8 mouse cellular contexts compared by ENCODE assay signal in genomic region chr7:25155469-25156157, GRCm38 (mm10). TPM values are rescaled to one million over a fixed set of nuclear protein-coding genes. Genes with fewer than 3 reads are reported as not detected.
DNase-seq lines count a peak whose midpoint lies in the region; ATAC-seq and TF ChIP-seq lines count a peak whose summit lies in the region.

No protein-coding gene starts in this region.

- 18% methylated on average over 17 of the region's 17 CpGs for WGBS in neural tube, embryonic 11.5 days
- 6% methylated on average over 17 of the region's 17 CpGs for WGBS in embryonic facial prominence, embryonic 15.5 days
- WGBS in liver, embryonic 14.5 days (ENCODE audit: insufficient replicate concordance), result 6% methylated on average over 17 of the region's 17 CpGs
- 14% methylated on average over 17 of the region's 17 CpGs for WGBS in neural tube, embryonic 12.5 days

- ATAC-seq in neural tube, embryonic 11.5 days (ENCODE audit: insufficient read depth, low FRiP score, low TSS enrichment), result no peak
- peak; percentile 48; the same call in 1 of the 2 replicates for ATAC-seq in embryonic facial prominence, embryonic 15.5 days (ENCODE audit: insufficient number of reproducible peaks, low FRiP score, low TSS enrichment, low read depth)
- ATAC-seq in liver, embryonic 14.5 days (ENCODE audit: insufficient read depth), result peak; percentile 97
- ATAC-seq in neural tube, embryonic 12.5 days (ENCODE audit: low FRiP score, low read depth), result no peak

- H3K4me3 ChIP-seq in neural tube, embryonic 11.5 days (ENCODE audit: low read depth, low read length), result no peak overlapping the region
- H3K4me3 ChIP-seq in embryonic facial prominence, embryonic 15.5 days (replicated peaks), result no peak overlapping the region
- peak overlapping the region; percentile 42 to 64 for H3K4me3 ChIP-seq in liver, embryonic 14.5 days (ENCODE audit: insufficient read depth in 1 of 2, low read depth in 2 of 2, low read length in 2 of 2)
- no peak overlapping the region for H3K4me3 ChIP-seq in neural tube, embryonic 12.5 days
- H3K4me3 ChIP-seq in gastrocnemius, adult 2 months, result no peak overlapping the region

- H3K4me2 ChIP-seq in neural tube, embryonic 11.5 days (ENCODE audit: low read depth), result peak overlapping the region; percentile 32
- H3K4me2 ChIP-seq in embryonic facial prominence, embryonic 15.5 days (replicated peaks), result peak overlapping the region; percentile 21
- peak overlapping the region; percentile 86 for H3K4me2 ChIP-seq in liver, embryonic 14.5 days (ENCODE audit: low read depth)
- peak overlapping the region; percentile 54 for H3K4me2 ChIP-seq in neural tube, embryonic 12.5 days (replicated peaks)

- TF ChIP-seq CTCF in liver, embryonic 14.5 days (IDR thresholded peaks at IDR 0.05; ENCODE audit: low read depth), result peak; percentile 19
- no peak for TF ChIP-seq CTCF in gastrocnemius, adult 2 months (IDR thresholded peaks at IDR 0.05)

- 0 out of 2 replicates have a peak overlapping the region, but pooled peaks have one; percentile 41 for H3K27ac ChIP-seq in neural tube, embryonic 11.5 days (ENCODE audit: low read depth, low read length)
- no peak overlapping the region for H3K27ac ChIP-seq in embryonic facial prominence, embryonic 15.5 days (replicated peaks)
- H3K27ac ChIP-seq in liver, embryonic 14.5 days, result peak overlapping the region; percentile 81
- no peak overlapping the region; the same call in 1 of the 2 replicates for H3K27ac ChIP-seq in neural tube, embryonic 12.5 days
- no peak overlapping the region for H3K27ac ChIP-seq in gastrocnemius, adult 2 months

- no peaks in the 10 kb centered on the region for H3K9me3 ChIP-seq in neural tube, embryonic 11.5 days (ENCODE audit: control insufficient read depth, low read length)
- no peaks in the 10 kb centered on the region for H3K9me3 ChIP-seq in embryonic facial prominence, embryonic 15.5 days (replicated peaks)
- no peaks in the 10 kb centered on the region for H3K9me3 ChIP-seq in liver, embryonic 14.5 days (ENCODE audit: control insufficient read depth, low read length)
- no peaks in the 10 kb centered on the region for H3K9me3 ChIP-seq in neural tube, embryonic 12.5 days

- no peaks in the 10 kb centered on the region for H3K27me3 ChIP-seq in neural tube, embryonic 11.5 days (ENCODE audit: control insufficient read depth, insufficient read depth, low read length)
- peaks cover 36% of the 10 kb centered on the region for H3K27me3 ChIP-seq in embryonic facial prominence, embryonic 15.5 days
- H3K27me3 ChIP-seq in liver, embryonic 14.5 days (ENCODE audit: control insufficient read depth, insufficient read depth, low read length), result peaks cover 14% of the 10 kb centered on the region
- H3K27me3 ChIP-seq in neural tube, embryonic 12.5 days (replicated peaks), result no peaks in the 10 kb centered on the region

- no peak for DNase-seq in neural tube, embryonic 11.5 days (ENCODE audit: low spot score)
- no peak for DNase-seq in neural tube, embryonic 10.5 days (ENCODE audit: extremely low spot score, low spot score)
- DNase-seq in liver, embryonic 14.5 days (ENCODE audit: low read depth in 3 of 3, low spot score in 3 of 3), result peak; percentile 59 to 78 (median 64)
- no peak for DNase-seq in gastrocnemius, adult 2 months
- no peak for DNase-seq in left cerebral cortex, adult 8-10 months (ENCODE audit: low spot score in 2 of 2)
- no peak for DNase-seq in kidney, adult 11 months

- H3K36me3 ChIP-seq in neural tube, embryonic 11.5 days (ENCODE audit: control insufficient read depth, insufficient read depth, low read length), result no peaks in the 10 kb centered on the region
- no peaks in the 10 kb centered on the region for H3K36me3 ChIP-seq in embryonic facial prominence, embryonic 15.5 days
- H3K36me3 ChIP-seq in liver, embryonic 14.5 days (replicated peaks; ENCODE audit: control insufficient read depth, insufficient read depth, low read depth), result no peaks in the 10 kb centered on the region
- H3K36me3 ChIP-seq in neural tube, embryonic 12.5 days, result no peaks in the 10 kb centered on the region

- H3K4me1 ChIP-seq in neural tube, embryonic 11.5 days (ENCODE audit: control insufficient read depth, insufficient read depth, low read length), result peaks cover 50% of the 10 kb centered on the region
- H3K4me1 ChIP-seq in embryonic facial prominence, embryonic 15.5 days, result peaks cover 32% of the 10 kb centered on the region
- H3K4me1 ChIP-seq in liver, embryonic 14.5 days (replicated peaks; ENCODE audit: control insufficient read depth in 2 of 2, insufficient read depth in 2 of 2, low read length in 1 of 2), result peaks cover 26 to 35% of the 10 kb centered on the region in 2 experiments
- peaks cover 61% of the 10 kb centered on the region for H3K4me1 ChIP-seq in neural tube, embryonic 12.5 days

- H3K9ac ChIP-seq in neural tube, embryonic 11.5 days (ENCODE audit: low read length), result peak overlapping the region; percentile 37
- H3K9ac ChIP-seq in embryonic facial prominence, embryonic 15.5 days, result no peak overlapping the region
- H3K9ac ChIP-seq in liver, embryonic 14.5 days (replicated peaks), result peak overlapping the region; percentile 67
- peak overlapping the region; percentile 58; the same call in 1 of the 2 replicates for H3K9ac ChIP-seq in neural tube, embryonic 12.5 days

- intact Hi-C loops in gastrocnemius, adult 2 months (cut with DNase I), result no loop called here

- no peak for TF ChIP-seq EP300 in liver, embryonic 14.5 days (IDR thresholded peaks at IDR 0.05; ENCODE audit: low read depth)

RNA-seq across cellular contexts. Expression of gene Pou2f2, which starts 23.9 kb away (rescaled TPM):
- polyA plus RNA-seq in neural tube, embryonic 11.5 days (2014; fragmentation: Nextera tagmentation; extraction: Ambion mirVana), result 33.7 and 40.9 TPM in 2 replicates
- 1.1 and 2.0 TPM in 2 replicates for polyA plus RNA-seq in embryonic facial prominence, embryonic 15.5 days (2015; fragmentation: Nextera tagmentation; extraction: Ambion mirVana)
- polyA plus RNA-seq in liver, embryonic 14.5 days (2012; rRNA removed), result 0.73 and 0.74 TPM in 2 replicates
- 0.94 and 1.5 TPM in 2 replicates for polyA plus RNA-seq in liver, embryonic 14.5 days (2014; fragmentation: Nextera tagmentation; extraction: Ambion mirVana)
- polyA plus RNA-seq in neural tube, embryonic 12.5 days (2016; fragmentation: Nextera tagmentation; extraction: Ambion mirVana), result 28.1 and 32.6 TPM in 2 replicates
- total RNA-seq in gastrocnemius, adult 2 months (2021), result under 1 TPM; 0.08 to 0.13 TPM
- 10 to 100 TPM; 10.5 to 13.2 (median 11.9) TPM for total RNA-seq in left cerebral cortex, adult 8-10 months (2022)

Comparison
In these comparisons a context has a peak if more than half of its experiments do, and no peak if none do; other contexts are left out.
1. H3K27ac ChIP-seq: peak in neural tube, embryonic 11.5 days (single experiment) and liver, embryonic 14.5 days (single experiment); none in embryonic facial prominence, embryonic 15.5 days (single experiment), neural tube, embryonic 12.5 days (single experiment) and gastrocnemius, adult 2 months (single experiment).
2. ATAC-seq: peak in embryonic facial prominence, embryonic 15.5 days (single experiment) and liver, embryonic 14.5 days (single experiment); none in neural tube, embryonic 11.5 days (single experiment) and neural tube, embryonic 12.5 days (single experiment).
3. DNase-seq: peak in liver, embryonic 14.5 days (3 of 3); none in neural tube, embryonic 11.5 days (single experiment), neural tube, embryonic 10.5 days (single experiment), gastrocnemius, adult 2 months (single experiment), left cerebral cortex, adult 8-10 months (0 of 2) and kidney, adult 11 months (single experiment).
4. H3K4me2 ChIP-seq: peak in every context shown above with its lines; median percentile 86 in liver, embryonic 14.5 days; 54 in neural tube, embryonic 12.5 days; 32 in neural tube, embryonic 11.5 days; 21 in embryonic facial prominence, embryonic 15.5 days.
5. H3K4me3 ChIP-seq: peak in liver, embryonic 14.5 days (2 of 2); none in neural tube, embryonic 11.5 days (single experiment), embryonic facial prominence, embryonic 15.5 days (single experiment), neural tube, embryonic 12.5 days (single experiment) and gastrocnemius, adult 2 months (single experiment).